Comparison of ENCODE assay signal across 22 mouse cellular contexts in the genomic region with DNA sequence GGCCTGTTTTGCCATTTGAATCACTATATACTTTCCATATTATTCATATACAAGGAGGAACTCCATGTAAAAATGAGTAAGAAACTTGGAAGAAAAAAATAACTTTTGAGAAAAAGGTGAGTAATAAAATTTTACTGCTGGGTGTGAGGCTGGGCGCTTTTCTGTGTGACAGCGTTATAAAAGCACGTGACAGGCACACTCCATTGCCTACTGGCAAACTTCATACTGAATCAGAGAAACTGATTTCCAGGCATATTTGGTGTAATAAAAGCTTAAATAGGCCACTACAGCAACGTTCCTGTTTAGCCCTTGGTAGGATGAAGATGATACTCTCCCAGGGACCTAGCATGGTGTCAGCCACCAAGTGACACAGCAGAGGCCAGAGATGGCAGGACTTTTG.
DNase-seq lines count a peak whose midpoint lies in the region; ATAC-seq and TF ChIP-seq lines count a peak whose summit lies in the region.
"Had no signal": no experiment of that assay in that cellular context is flagged by ENCODE, and none has a peak within 500 bp of the region (broad histone marks: within the 10 kb centered on the region; RNA-seq: fewer than 3 reads in every experiment).

No protein-coding gene starts in this region.

- ATAC-seq in intestine, embryonic 14.5 days (replicated peaks; ENCODE audit: low FRiP score, low TSS enrichment, low read depth): no peak
- ATAC-seq in intestine, postnatal 0 days: no peak
- ATAC-seq: CD4-positive, CD25-positive, alpha-beta regulatory T cell, adult 4 months; forebrain, embryonic 13.5 days; forebrain, embryonic 15.5 days; Patski had no signal

- no peaks in the 10 kb centered on the region for H3K27me3 ChIP-seq in intestine, embryonic 14.5 days (replicated peaks; ENCODE audit: control insufficient read depth, insufficient read depth, low read length)
- no peaks in the 10 kb centered on the region for H3K27me3 ChIP-seq in intestine, postnatal 0 days (replicated peaks; ENCODE audit: control insufficient read depth, insufficient read depth, low read length)
- H3K27me3 ChIP-seq: CH12.LX; embryonic facial prominence, embryonic 12.5 days; forebrain, embryonic 13.5 days; forebrain, embryonic 15.5 days; Patski had no signal

- H3K4me2 ChIP-seq in intestine, embryonic 14.5 days (ENCODE audit: low read length): no peak overlapping the region
- no peak overlapping the region for H3K4me2 ChIP-seq in intestine, postnatal 0 days (replicated peaks; ENCODE audit: low read depth)
- H3K4me2 ChIP-seq: embryonic facial prominence, embryonic 12.5 days; forebrain, embryonic 13.5 days; forebrain, embryonic 15.5 days had no signal

- WGBS in intestine, embryonic 14.5 days: 73% methylated on average over 4 of the region's 4 CpGs
- WGBS in intestine, postnatal 0 days: 38% methylated on average over 4 of the region's 4 CpGs

- no peak for TF ChIP-seq CTCF in intestine, postnatal 0 days (IDR thresholded peaks at IDR 0.05; ENCODE audit: low read depth)

- no peaks in the 10 kb centered on the region for H3K36me3 ChIP-seq in intestine, embryonic 14.5 days (ENCODE audit: control insufficient read depth, insufficient read depth, low read length)
- no peaks in the 10 kb centered on the region for H3K36me3 ChIP-seq in intestine, postnatal 0 days (ENCODE audit: control insufficient read depth, insufficient read depth)
- H3K36me3 ChIP-seq: embryonic facial prominence, embryonic 10.5 days; embryonic facial prominence, embryonic 12.5 days; forebrain, embryonic 15.5 days; G1E had no signal

- peaks cover 24% of the 10 kb centered on the region for H3K4me1 ChIP-seq in intestine, embryonic 14.5 days (replicated peaks; ENCODE audit: control insufficient read depth, insufficient read depth, low read length)
- H3K4me1 ChIP-seq in intestine, postnatal 0 days (replicated peaks; ENCODE audit: control insufficient read depth, insufficient read depth, low read length): 0 out of 2 replicates have a peak, but pooled peaks cover 2% of the 10 kb centered on the region

- no peak overlapping the region for H3K4me3 ChIP-seq in intestine, embryonic 14.5 days (ENCODE audit: low read depth, low read length)
- no peak overlapping the region for H3K4me3 ChIP-seq in intestine, postnatal 0 days (ENCODE audit: low read depth, low read length)
- H3K4me3 ChIP-seq: embryonic facial prominence, embryonic 10.5 days; embryonic facial prominence, embryonic 12.5 days; forebrain, embryonic 13.5 days; forebrain, embryonic 15.5 days had no signal

- H3K27ac ChIP-seq in intestine, embryonic 14.5 days (ENCODE audit: low read depth): no peak overlapping the region
- H3K27ac ChIP-seq in intestine, postnatal 0 days (ENCODE audit: low read depth, low read length): no peak overlapping the region
- H3K27ac ChIP-seq: embryonic facial prominence, embryonic 10.5 days; embryonic facial prominence, embryonic 12.5 days; forebrain, embryonic 13.5 days; forebrain, embryonic 15.5 days had no signal

- H3K9ac ChIP-seq in intestine, embryonic 14.5 days (ENCODE audit: low read length): no peak overlapping the region
- no peak overlapping the region for H3K9ac ChIP-seq in intestine, postnatal 0 days (ENCODE audit: low read depth, low read length)
- H3K9ac ChIP-seq: embryonic facial prominence, embryonic 12.5 days; forebrain, embryonic 13.5 days; forebrain, embryonic 15.5 days had no signal

- no peaks in the 10 kb centered on the region for H3K9me3 ChIP-seq in intestine, embryonic 14.5 days (ENCODE audit: control insufficient read depth, low read length)
- H3K9me3 ChIP-seq in intestine, postnatal 0 days (ENCODE audit: control insufficient read depth): no peaks in the 10 kb centered on the region
- H3K9me3 ChIP-seq: embryonic facial prominence, embryonic 10.5 days; embryonic facial prominence, embryonic 12.5 days; forebrain, embryonic 13.5 days; forebrain, embryonic 15.5 days; G1E had no signal

- DNase-seq in heart, adult 11 months: peak; percentile 41
- no peak for DNase-seq in heart, postnatal 10 days
- DNase-seq in intestine, embryonic 14.5 days (ENCODE audit: low spot score): peak; percentile 43
- no peak for DNase-seq in left cerebral cortex, postnatal 25 days (ENCODE audit: low spot score in 2 of 2)
- DNase-seq: adrenal gland, adult 8-10 months; adrenal gland, postnatal 14 days; adrenal gland, postnatal 36 days; B cell, adult 2 months; cerebellum, adult 11-12 months; cerebellum, adult 2 months; cerebellum, adult 9-10 months; cerebellum, postnatal 10 days; cerebellum, postnatal 25 days had no signal

- intact Hi-C loops in heart, postnatal 10 days (cut with DNase I): no loop called here
- intact Hi-C loops in left cerebral cortex, postnatal 25 days (cut with DNase I): no loop called here

Comparison
In these comparisons a context has a peak if more than half of its experiments do, and no peak if none do; other contexts are left out.
1. DNase-seq: peak in heart, adult 11 months (single experiment) and intestine, embryonic 14.5 days (single experiment); none in heart, postnatal 10 days (0 of 2) and left cerebral cortex, postnatal 25 days (0 of 2).